Mouse (Mus musculus): ENCODE measurements around the gene Olfr1111.
"Not testable (repeated sequence)": the region's sequence is repeated elsewhere in the genome, so short reads cannot be mapped to it uniquely, and the experiment has no call there.

The Olfr1111 gene

DNA sequence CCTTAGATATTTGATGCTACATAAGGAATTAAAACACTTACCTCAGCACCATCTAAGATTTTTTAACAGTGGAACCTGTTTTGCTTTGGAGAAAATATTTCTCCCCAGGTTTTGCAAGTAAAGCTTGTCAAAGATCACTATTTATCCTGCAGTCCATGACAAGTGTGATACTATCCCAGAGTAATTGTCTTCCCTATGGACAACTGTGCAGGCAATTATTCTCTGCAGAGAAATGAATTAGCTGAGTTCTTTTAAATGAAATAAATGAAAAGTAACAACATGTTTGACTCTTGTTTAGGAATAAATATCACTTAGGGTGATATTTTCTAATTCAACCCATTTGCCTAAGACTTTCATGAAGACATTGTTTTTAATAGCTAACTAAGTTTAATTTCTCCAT is at the start of gene Olfr1111:
Gene Olfr1111, minus strand, starts transcription at position 101 of the 400 bp plus-strand sequence.
- no peak for DNase-seq (ENCODE audit: low read depth, low spot score)

DNA sequence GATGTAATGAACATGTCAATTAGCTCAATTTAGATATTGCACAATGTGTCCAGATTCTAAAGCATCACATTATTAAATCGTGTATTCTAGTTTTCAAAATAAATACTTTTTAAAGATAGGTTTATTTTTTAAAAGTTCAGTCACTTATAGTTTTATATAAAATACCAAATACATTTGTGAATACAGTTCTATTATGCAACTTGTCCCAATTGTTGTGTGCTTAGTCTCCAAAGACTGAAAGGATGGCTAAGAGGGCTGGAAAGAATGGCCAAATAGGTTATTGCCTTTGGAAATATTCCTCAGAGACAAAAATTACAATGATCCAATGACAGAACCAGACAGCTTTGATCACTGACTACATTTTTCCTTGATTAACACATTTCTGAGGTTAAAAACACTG is 35.1 kb upstream of the Olfr1111 start, which contains the start of gene Olfr1112:
Gene Olfr1112, plus strand, starts transcription at position 301 of the 400 bp plus-strand sequence.
- no peak for DNase-seq (ENCODE audit: low read depth, low spot score)

DNA sequence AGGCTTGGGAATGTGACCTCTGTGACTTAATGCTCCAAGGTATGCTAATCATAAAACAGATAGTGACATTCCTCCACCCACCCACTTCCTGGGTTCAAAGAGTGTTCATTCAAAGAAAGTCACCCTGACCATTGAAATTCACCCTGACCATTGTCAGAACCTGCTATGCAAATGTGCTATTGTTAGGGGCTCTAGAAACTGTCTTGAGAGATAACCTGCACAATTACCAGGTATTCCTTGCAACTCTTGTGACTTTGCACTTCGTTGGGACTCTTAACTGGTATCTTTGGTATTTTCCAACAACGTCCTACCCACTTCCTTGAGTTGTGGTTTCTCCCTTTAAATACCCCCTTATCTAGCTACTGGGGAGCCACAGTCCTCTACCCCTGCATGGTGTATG is 15.3 kb upstream of the Olfr1111 start:
- DNase-seq (ENCODE audit: low read depth, low spot score), result not testable (repeated sequence)

DNA sequence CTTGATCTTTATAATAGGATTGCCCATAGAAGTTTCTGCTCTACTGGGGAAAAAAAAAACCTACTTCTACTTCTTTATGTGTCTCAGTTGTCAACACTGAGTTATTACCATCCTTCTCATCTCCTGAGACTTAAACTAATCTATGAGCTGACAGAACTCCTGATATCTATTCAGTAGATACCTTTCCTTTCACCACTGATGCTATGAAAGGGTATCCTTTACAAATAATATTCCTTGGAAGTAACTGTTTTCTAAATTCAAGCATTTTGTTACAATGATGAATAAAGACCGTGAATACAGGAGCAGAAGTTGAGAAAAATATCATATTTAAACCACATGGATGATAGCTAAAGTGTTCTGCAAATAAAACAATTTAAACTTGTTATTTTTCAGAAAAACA is 12.2 kb downstream of the Olfr1111 start, which contains the start of gene Olfr1110:
Gene Olfr1110, minus strand, starts transcription at position 101 of the 400 bp plus-strand sequence.
- DNase-seq (ENCODE audit: low read depth, low spot score), result no peak

DNA sequence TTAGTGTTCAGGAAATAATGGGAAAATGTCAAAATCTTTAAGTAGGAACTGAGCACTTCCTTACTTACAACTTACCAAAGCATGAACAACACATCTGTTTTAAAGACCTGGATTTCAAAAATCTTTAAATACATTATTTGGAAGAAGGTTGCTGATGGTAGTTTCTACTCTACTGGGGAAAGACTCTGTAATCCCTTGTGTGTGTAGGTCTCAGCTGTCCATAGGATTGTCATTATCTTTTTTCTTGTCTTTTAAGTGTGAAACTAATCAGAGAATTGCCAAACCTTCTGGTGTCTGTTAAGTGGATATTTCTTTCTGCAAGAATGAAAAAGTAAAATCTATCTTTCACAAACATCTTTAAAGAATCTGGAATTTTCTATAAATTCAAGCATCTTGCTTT is 38.0 kb downstream of the Olfr1111 start, which contains the start of gene Olfr259:
Gene Olfr259, minus strand, starts transcription at position 101 of the 400 bp plus-strand sequence.
- no peak for DNase-seq (ENCODE audit: low read depth, low spot score)
